ENCODE assay signal across 8 mouse cellular contexts in the genomic region with DNA sequence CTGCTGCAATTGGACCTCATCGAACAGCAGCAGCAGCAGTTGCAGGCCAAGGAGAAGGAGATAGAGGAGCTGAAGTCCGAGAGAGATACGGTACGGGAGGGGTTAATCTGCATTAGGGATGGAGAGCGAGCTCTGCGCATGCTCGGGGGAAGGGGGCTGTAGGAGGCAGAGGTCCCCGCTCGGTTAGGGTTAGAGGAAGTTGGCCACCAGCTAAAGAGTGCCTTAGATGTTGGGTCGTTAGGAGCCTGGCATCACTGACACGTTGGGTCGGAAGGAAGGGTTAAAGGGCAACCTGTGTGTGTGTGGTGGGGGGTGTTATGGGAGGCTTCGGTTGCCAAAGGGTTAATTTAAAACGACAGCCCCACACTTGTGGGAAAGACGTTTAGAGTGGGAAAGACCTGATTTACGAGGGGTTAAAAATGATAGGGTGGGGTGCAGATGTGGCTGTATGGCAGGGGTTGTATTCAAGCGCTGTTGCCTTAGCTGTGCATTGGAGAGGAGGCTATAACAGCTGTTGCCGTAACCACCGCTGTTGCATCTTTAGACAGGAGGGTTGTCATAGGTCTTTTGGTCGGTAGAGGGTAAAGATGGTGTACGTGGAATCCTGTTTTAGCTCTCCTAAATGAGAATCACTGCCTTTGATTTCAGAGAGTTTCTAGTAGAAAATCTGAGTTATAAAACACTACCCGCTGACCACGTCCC. TPM values are rescaled to one million over a fixed set of nuclear protein-coding genes. Genes with fewer than 3 reads are reported as not detected.
DNase-seq lines count a peak whose midpoint lies in the region; ATAC-seq and TF ChIP-seq lines count a peak whose summit lies in the region.

No protein-coding gene starts in this region.

- TF ChIP-seq CTCF in gastrocnemius, adult 2 months (IDR thresholded peaks at IDR 0.05) = no peak
- peak; percentile 22; the same call in 1 of the 2 replicates for TF ChIP-seq CTCF in hindbrain, postnatal 0 days (IDR thresholded peaks at IDR 0.05; ENCODE audit: low read depth)

- H3K36me3 ChIP-seq in hindbrain, postnatal 0 days (ENCODE audit: insufficient read depth, low read length) = peaks cover 17% of the 10 kb centered on the region; the same call in 1 of the 2 replicates
- H3K36me3 ChIP-seq in midbrain, embryonic 10.5 days = peaks cover 43% of the 10 kb centered on the region

- no peaks in the 10 kb centered on the region for H3K27me3 ChIP-seq in hindbrain, postnatal 0 days (ENCODE audit: insufficient read depth, low read length)
- no peaks in the 10 kb centered on the region for H3K27me3 ChIP-seq in midbrain, embryonic 10.5 days (ENCODE audit: low read depth, poor library complexity, severe bottlenecking)

- peaks cover 22% of the 10 kb centered on the region; the same call in 1 of the 2 replicates for H3K4me1 ChIP-seq in hindbrain, postnatal 0 days (ENCODE audit: insufficient read depth, low read length)
- peaks cover 58% of the 10 kb centered on the region for H3K4me1 ChIP-seq in midbrain, embryonic 10.5 days

- peak overlapping the region; percentile 95 for H3K4me3 ChIP-seq in gastrocnemius, adult 2 months
- H3K4me3 ChIP-seq in hindbrain, postnatal 0 days (ENCODE audit: low read length) = peak overlapping the region; percentile 98
- peak overlapping the region; percentile 100 for H3K4me3 ChIP-seq in midbrain, embryonic 10.5 days

- DNase-seq in ovary, postnatal 14 days (ENCODE audit: low spot score) = peak; percentile 64
- DNase-seq in ovary, postnatal 10 days (ENCODE audit: low spot score) = no peak
- DNase-seq in cerebellum, postnatal 25 days = peak; percentile 85
- DNase-seq in gastrocnemius, adult 2 months = peak; percentile 73
- DNase-seq in hindbrain, postnatal 0 days (ENCODE audit: low spot score) = peak; percentile 91
- peak; percentile 75 to 81 for DNase-seq in left cerebral cortex, postnatal 25 days (ENCODE audit: low spot score in 2 of 2)
- DNase-seq in midbrain, embryonic 10.5 days (ENCODE audit: low spot score) = peak; percentile 83
- DNase-seq in spleen, postnatal 36 days (ENCODE audit: low spot score in 2 of 2) = peak; percentile 72 to 76

- peak; percentile 66 for ATAC-seq in hindbrain, postnatal 0 days

- 2% methylated on average over 23 of the region's 23 CpGs for WGBS in hindbrain, postnatal 0 days
- 5% methylated on average over 23 of the region's 23 CpGs for WGBS in midbrain, embryonic 10.5 days

- H3K4me2 ChIP-seq in hindbrain, postnatal 0 days (ENCODE audit: low read depth, low read length) = peak overlapping the region; percentile 96

- peak overlapping the region; percentile 99 for H3K9ac ChIP-seq in hindbrain, postnatal 0 days (replicated peaks; ENCODE audit: low read length)

- H3K27ac ChIP-seq in gastrocnemius, adult 2 months = peak overlapping the region; percentile 98
- H3K27ac ChIP-seq in hindbrain, postnatal 0 days = peak overlapping the region; percentile 97
- H3K27ac ChIP-seq in midbrain, embryonic 10.5 days (replicated peaks) = peak overlapping the region; percentile 100

- intact Hi-C loops in gastrocnemius, adult 2 months (cut with DNase I) = no loop called here
- intact Hi-C loops in left cerebral cortex, postnatal 25 days (cut with DNase I) = no loop called here

- no peaks in the 10 kb centered on the region for H3K9me3 ChIP-seq in hindbrain, postnatal 0 days (ENCODE audit: low read length)
- H3K9me3 ChIP-seq in midbrain, embryonic 10.5 days (replicated peaks) = no peaks in the 10 kb centered on the region

RNA-seq across cellular contexts. Expression of a gene that starts 1.4 kb away (rescaled TPM):
- 10 to 100 TPM; 51.8 to 69.4 TPM for total RNA-seq in gastrocnemius, adult 2 months (2021)
- total RNA-seq in hindbrain, postnatal 0 days (2014; rRNA removed) = 77.7 and 94.3 TPM in 2 replicates
- polyA plus RNA-seq in hindbrain, postnatal 0 days (2015; fragmentation: Nextera tagmentation; extraction: Ambion mirVana) = 25.0 and 25.4 TPM in 2 replicates
- 100 to 1,000 TPM; 190 to 193 TPM for total RNA-seq in left cerebral cortex, postnatal 25 days (2021)
- polyA plus RNA-seq in midbrain, embryonic 10.5 days (2016; fragmentation: Nextera tagmentation; extraction: Ambion mirVana) = 22.9 and 24.3 TPM in 2 replicates

RNA-seq across cellular contexts. Expression of a gene that starts 8.0 kb away (rescaled TPM):
- total RNA-seq in gastrocnemius, adult 2 months (2021) = 10 to 100 TPM; 17.4 to 21.9 TPM
- 24.4 and 74.0 TPM in 2 replicates for total RNA-seq in hindbrain, postnatal 0 days (2014; rRNA removed)
- polyA plus RNA-seq in hindbrain, postnatal 0 days (2015; fragmentation: Nextera tagmentation; extraction: Ambion mirVana) = 35.4 and 35.7 TPM in 2 replicates
- total RNA-seq in left cerebral cortex, postnatal 25 days (2021) = 10 to 100 TPM; 53.9 to 54.7 TPM
- polyA plus RNA-seq in midbrain, embryonic 10.5 days (2016; fragmentation: Nextera tagmentation; extraction: Ambion mirVana) = 49.0 and 55.7 TPM in 2 replicates

RNA-seq across cellular contexts. Expression of a gene that starts 21.5 kb away (rescaled TPM):
- 100 to 1,000 TPM in 1 of 2 experiments, 10 to 100 TPM in 1; 56.3 to 152 TPM for total RNA-seq in gastrocnemius, adult 2 months (2021)
- total RNA-seq in hindbrain, postnatal 0 days (2014; rRNA removed) = 7.5 and 8.6 TPM in 2 replicates
- polyA plus RNA-seq in hindbrain, postnatal 0 days (2015; fragmentation: Nextera tagmentation; extraction: Ambion mirVana) = 10.2 and 13.5 TPM in 2 replicates
- total RNA-seq in left cerebral cortex, postnatal 25 days (2021) = 100 to 1,000 TPM in 1 of 2 experiments, 10 to 100 TPM in 1; 92.5 to 121 TPM
- polyA plus RNA-seq in midbrain, embryonic 10.5 days (2016; fragmentation: Nextera tagmentation; extraction: Ambion mirVana) = 1.4 TPM in 2 replicates

RNA-seq across cellular contexts. Expression of a gene that starts 39.9 kb away (rescaled TPM):
- under 1 TPM; 0.22 to 0.26 TPM for total RNA-seq in gastrocnemius, adult 2 months (2021)
- total RNA-seq in hindbrain, postnatal 0 days (2014; rRNA removed) = 29.5 and 44.1 TPM in 2 replicates
- polyA plus RNA-seq in hindbrain, postnatal 0 days (2015; fragmentation: Nextera tagmentation; extraction: Ambion mirVana) = 11.0 TPM in 2 replicates
- total RNA-seq in left cerebral cortex, postnatal 25 days (2021) = 100 to 1,000 TPM; 138 to 148 TPM
- polyA plus RNA-seq in midbrain, embryonic 10.5 days (2016; fragmentation: Nextera tagmentation; extraction: Ambion mirVana) = 1.3 TPM in 2 replicates

RNA-seq across cellular contexts. Expression of a gene that starts 56.2 kb away (rescaled TPM):
- 10 to 100 TPM; 78.8 to 96.8 TPM for total RNA-seq in gastrocnemius, adult 2 months (2021)
- total RNA-seq in hindbrain, postnatal 0 days (2014; rRNA removed) = 725 and 812 TPM in 2 replicates
- polyA plus RNA-seq in hindbrain, postnatal 0 days (2015; fragmentation: Nextera tagmentation; extraction: Ambion mirVana) = 160 TPM in 2 replicates
- total RNA-seq in left cerebral cortex, postnatal 25 days (2021) = 100 to 1,000 TPM; 719 to 771 TPM
- polyA plus RNA-seq in midbrain, embryonic 10.5 days (2016; fragmentation: Nextera tagmentation; extraction: Ambion mirVana) = 9.5 and 15.6 TPM in 2 replicates
